Mouse (Mus musculus) midbrain, embryonic 13.5 days (tissue): ENCODE results near the gene Tbrg1. TPM values are rescaled to one million over a fixed set of nuclear protein-coding genes. Genes with fewer than 3 reads are reported as not detected.

ENCODE experiments used
- ATAC-seq: fragments of 200-750 bp; cut with Nextera tagmentation; 2 replicates; pipeline ENCODE4 v1.8.0; 2017; ENCODE audit warnings: mild to moderate bottlenecking, moderate TSS enrichment, moderate library complexity
- H3K27ac ChIP-seq: fragments of 300-500 bp; sonication (generic); 2 replicates; pipeline ENCODE4 v1.5.1; 2015; ENCODE audit warnings: inconsistent platforms, mild to moderate bottlenecking, moderate library complexity
- H3K27me3 ChIP-seq: fragments of 300-500 bp; sonication (generic); 2 replicates; pipeline ENCODE4 v1.6.1; 2015; ENCODE audit warnings: mild to moderate bottlenecking, inconsistent platforms
- H3K36me3 ChIP-seq: fragments of 300-500 bp; sonication (generic); 2 replicates; pipeline ENCODE4 v1.6.1; 2015; ENCODE audit warnings: mild to moderate bottlenecking, inconsistent platforms
- H3K4me1 ChIP-seq: fragments of 300-500 bp; sonication (generic); replicated peaks from 2 replicates; pipeline ENCODE4 v1.6.1; 2015; ENCODE audit warnings: inconsistent platforms
- H3K4me2 ChIP-seq: fragments of 300-500 bp; sonication (generic); replicated peaks from 2 replicates; pipeline ENCODE4 v1.6.1; 2015; ENCODE audit warnings: moderate library complexity, mild to moderate bottlenecking, inconsistent platforms
- H3K4me3 ChIP-seq: fragments of 300-500 bp; sonication (generic); replicated peaks from 2 replicates; pipeline ENCODE4 v1.5.1; 2015; ENCODE audit warnings: mild to moderate bottlenecking, inconsistent platforms
- H3K9ac ChIP-seq: fragments of 300-500 bp; sonication (generic); replicated peaks from 2 replicates; pipeline ENCODE4 v1.6.1; 2015; ENCODE audit warnings: mild to moderate bottlenecking, inconsistent platforms
- H3K9me3 ChIP-seq: fragments of 300-500 bp; sonication (generic); 2 replicates; pipeline ENCODE4 v1.6.1; 2016; ENCODE audit warnings: mild to moderate bottlenecking, inconsistent platforms
- WGBS: fragments of 180-500 bp; shearing (Covaris S2); methylation state at CpG from one replicate; pipeline ENCODE4 v1.1.7; 2015; 5-methylcytosine and 5-hydroxymethylcytosine counted together
- polyA plus RNA-seq: library from polyadenylated mRNA; unstranded; fragments of >200 nt; fragmentation: Nextera tagmentation; extraction: Ambion mirVana; gene quantifications from 2 replicates; pipeline ENCODE4 v1.2.1, GENCODE M21; 2015

The Tbrg1 gene
- polyA plus RNA-seq, 1 experiment from 2014 or later, result 85.8 TPM

- H3K4me3 ChIP-seq, result no peak overlapping the region
- no peak overlapping the region for H3K27ac ChIP-seq
- H3K4me1 ChIP-seq, result peaks cover 14% of the 10 kb centered on the region
- WGBS, result 89% methylated on average over 6 of the region's 6 CpGs
- H3K27me3 ChIP-seq, result peaks cover 3% of the 10 kb centered on the region; the same call in 1 of the 2 replicates
- no peak for ATAC-seq
- no peaks in the 10 kb centered on the region for H3K9me3 ChIP-seq
- H3K9ac ChIP-seq, result no peak overlapping the region
- H3K36me3 ChIP-seq, result peaks cover 1% of the 10 kb centered on the region
- no peak overlapping the region for H3K4me2 ChIP-seq
These were observed 2.3 kb upstream of the Tbrg1 start for GRCm38 (mm10) chr9:37659413-37659812.

DNA sequence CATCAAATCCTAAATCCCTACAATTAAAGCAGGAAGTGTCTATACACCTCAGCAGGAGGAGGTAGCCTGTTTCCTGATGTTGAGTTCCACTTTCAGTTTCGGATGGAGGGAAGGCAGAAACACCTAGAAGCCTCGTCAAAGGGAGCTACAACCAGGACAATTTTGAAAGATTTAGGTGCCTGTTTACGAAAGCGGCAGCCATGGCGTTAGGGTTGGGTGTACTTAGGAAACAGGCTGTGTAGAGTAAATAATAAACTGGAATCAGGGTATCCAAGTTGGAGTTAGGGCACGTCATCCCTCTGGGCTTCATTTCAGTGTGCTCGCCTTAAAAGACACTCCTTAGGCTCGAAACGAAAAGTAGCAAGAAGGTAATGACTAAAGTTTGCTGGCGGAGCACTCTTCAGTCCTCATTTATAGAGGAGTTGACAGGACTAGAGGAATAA is 652 bp downstream of the Tbrg1 start:
- WGBS, result 4% methylated on average over 10 of the region's 10 CpGs
- Histone ChIP-seq H3K9me3 (no peaks in the 10 kb centered on the region), H3K4me2 (peak overlapping the region; percentile 68), H3K9ac (peak overlapping the region; percentile 67), H3K4me3 (peak overlapping the region; percentile 67), H3K27ac (no peak overlapping the region), H3K27me3 (peaks cover 3% of the 10 kb centered on the region; the same call in 1 of the 2 replicates), H3K4me1 (peaks cover 14% of the 10 kb centered on the region), H3K36me3 (peaks cover 27% of the 10 kb centered on the region)
- no peak; the same call in none of the 2 replicates for ATAC-seq

DNA sequence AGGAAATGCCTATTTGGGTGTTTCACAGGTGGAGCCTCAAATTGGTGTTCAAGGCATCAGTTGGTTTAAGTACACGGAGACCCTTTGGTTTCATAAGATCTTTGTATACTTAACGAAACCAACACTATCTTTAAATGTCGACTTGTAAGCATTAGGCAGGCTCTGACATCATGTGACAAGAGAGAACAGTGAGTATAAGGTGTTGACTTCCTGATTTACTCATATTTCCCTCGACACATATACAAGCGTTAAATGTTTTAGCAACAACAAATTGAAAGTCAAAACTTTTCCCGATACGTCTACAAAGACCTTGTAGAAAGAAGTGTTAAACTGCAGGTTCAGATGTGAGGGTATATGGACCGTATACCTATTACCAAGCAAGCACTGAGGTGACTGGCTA is 1.2 kb downstream of the Tbrg1 start:
- Histone ChIP-seq H3K9me3 (no peaks in the 10 kb centered on the region), H3K9ac (peak overlapping the region; percentile 67), H3K4me1 (peaks cover 14% of the 10 kb centered on the region), H3K4me2 (peak overlapping the region; percentile 68), H3K27me3 (no peaks in the 10 kb centered on the region), H3K36me3 (peaks cover 32% of the 10 kb centered on the region), H3K27ac (no peak overlapping the region), H3K4me3 (peak overlapping the region; percentile 67)
- 70% methylated on average over 8 of the region's 8 CpGs for WGBS
- no peak for ATAC-seq

DNA sequence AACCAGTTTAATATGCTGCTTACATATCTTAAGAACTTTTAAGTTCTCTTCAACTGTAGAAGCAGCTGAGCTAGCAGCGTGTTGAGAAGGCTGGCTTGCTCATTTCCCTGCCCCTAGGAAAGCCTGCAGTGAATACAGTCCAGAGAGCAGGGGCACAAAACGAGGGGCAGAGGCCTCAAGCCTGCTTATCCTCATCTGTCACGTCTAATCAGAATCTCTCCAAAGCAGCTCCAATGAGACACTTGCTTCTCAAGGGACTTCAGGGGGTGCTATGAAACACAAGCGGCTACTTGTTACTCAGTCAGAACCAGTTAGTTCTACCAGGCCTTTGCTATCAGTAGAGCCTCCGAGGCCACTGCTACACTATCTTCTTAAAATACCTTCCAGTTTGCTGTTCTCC is 3.3 kb downstream of the Tbrg1 start:
- Histone ChIP-seq H3K36me3 (peaks cover 52% of the 10 kb centered on the region), H3K9me3 (no peaks in the 10 kb centered on the region), H3K4me3 (no peak overlapping the region), H3K27me3 (no peaks in the 10 kb centered on the region), H3K27ac (no peak overlapping the region), H3K4me2 (no peak overlapping the region), H3K4me1 (peaks cover 14% of the 10 kb centered on the region), H3K9ac (no peak overlapping the region)
- no peak for ATAC-seq
- WGBS, result 84% methylated on average over 5 of the region's 5 CpGs

DNA sequence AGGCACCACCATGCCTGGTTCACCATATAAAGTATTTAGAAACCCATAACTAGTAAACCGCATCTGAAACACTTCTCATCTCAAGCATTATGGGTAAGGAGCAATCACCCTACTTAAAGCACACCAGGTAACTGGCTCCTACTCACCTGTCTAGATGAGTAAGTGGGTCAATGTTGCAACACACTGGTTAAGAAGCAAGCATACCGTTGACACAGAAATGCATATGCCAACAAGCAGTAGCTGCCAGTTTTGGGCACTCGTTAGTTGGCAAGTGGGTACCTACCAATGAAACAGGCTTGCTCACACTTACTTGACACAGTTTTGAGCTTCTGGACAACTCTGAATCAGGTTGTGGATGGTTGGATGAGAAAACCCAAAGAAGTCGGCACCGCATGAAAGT is 6.5 kb downstream of the Tbrg1 start:
- ATAC-seq, result no peak
- Histone ChIP-seq H3K27ac (no peak overlapping the region), H3K9me3 (no peaks in the 10 kb centered on the region), H3K27me3 (no peaks in the 10 kb centered on the region), H3K4me1 (0 out of 2 replicates have a peak, but pooled peaks cover 2% of the 10 kb centered on the region), H3K4me3 (no peak overlapping the region), H3K4me2 (no peak overlapping the region), H3K9ac (no peak overlapping the region), H3K36me3 (peaks cover 65% of the 10 kb centered on the region)
- WGBS, result 96% methylated on average over 5 of the region's 5 CpGs

DNA sequence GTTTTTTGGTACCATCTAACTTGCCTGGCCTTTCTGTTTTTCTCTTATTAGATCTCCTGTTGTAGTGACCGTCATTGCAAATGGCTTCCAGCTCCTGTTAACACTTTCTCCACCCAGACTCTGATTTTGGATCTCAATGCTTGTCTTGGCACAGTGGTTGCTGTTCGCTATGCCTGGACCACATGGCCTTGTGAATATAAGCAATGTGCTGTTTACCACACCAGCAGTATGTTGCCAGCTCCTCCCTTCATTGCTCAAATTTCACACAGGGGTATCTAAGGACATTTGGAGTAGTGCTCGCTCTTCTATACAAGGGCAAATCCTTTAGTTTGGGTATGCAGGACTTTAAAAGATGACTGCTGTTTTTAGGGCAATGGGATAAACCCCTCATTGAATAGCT is 10.9 kb downstream of the Tbrg1 start:
- Histone ChIP-seq H3K4me3 (no peak overlapping the region), H3K4me2 (no peak overlapping the region), H3K9me3 (no peaks in the 10 kb centered on the region), H3K27ac (no peak overlapping the region), H3K27me3 (no peaks in the 10 kb centered on the region), H3K9ac (no peak overlapping the region), H3K36me3 (peaks cover 35% of the 10 kb centered on the region), H3K4me1 (no peaks in the 10 kb centered on the region)
- WGBS, result 88% methylated on average over 3 of the region's 3 CpGs
- no peak for ATAC-seq

- Histone ChIP-seq H3K36me3 (no peaks in the 10 kb centered on the region), H3K9me3 (no peaks in the 10 kb centered on the region), H3K9ac (no peak overlapping the region), H3K27me3 (no peaks in the 10 kb centered on the region), H3K27ac (no peak overlapping the region), H3K4me3 (no peak overlapping the region), H3K4me1 (no peaks in the 10 kb centered on the region), H3K4me2 (no peak overlapping the region)
- WGBS, result 86% methylated on average over 3 of the region's 3 CpGs
- no peak for ATAC-seq
These were observed 18.4 kb downstream of the Tbrg1 start for GRCm38 (mm10) chr9:37638721-37639120.

DNA sequence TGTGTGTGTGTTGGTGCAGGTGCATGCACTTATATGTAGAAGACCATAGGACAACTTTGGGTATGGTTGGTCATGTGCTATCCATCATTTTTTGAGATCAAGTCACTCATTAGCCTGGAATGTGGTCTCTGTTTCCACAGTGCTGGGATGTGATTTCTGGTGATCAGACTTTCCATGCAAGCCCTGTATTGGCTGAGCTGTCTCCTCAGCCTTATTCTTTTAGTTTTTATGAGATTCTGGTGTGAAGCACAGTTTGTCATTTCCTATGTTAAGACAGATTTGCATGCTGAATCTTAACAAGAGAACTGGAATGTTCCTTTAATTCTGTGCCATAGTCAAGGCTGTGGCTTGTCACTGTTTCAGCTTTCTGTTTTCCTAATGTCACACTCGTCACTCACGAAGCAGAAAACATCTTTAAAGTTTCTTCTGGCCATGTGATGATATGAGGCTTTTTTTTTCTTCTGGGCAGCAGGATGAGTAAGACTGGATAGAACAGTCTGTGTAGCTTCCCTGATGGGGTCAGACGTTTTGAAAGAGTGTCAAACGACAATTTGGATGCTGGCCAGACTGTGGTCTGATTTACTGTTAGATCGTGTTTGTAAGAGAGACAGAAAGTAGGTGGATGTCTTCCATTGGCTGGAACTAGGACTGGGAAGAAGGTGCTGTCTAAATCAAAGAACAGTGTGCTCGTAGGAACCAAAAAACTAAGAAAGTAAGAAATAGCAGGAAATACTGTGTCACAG is 20.1 kb downstream of the Tbrg1 start:
- no peaks in the 10 kb centered on the region for H3K9me3 ChIP-seq
- no peaks in the 10 kb centered on the region for H3K36me3 ChIP-seq
- H3K27ac ChIP-seq, result no peak overlapping the region
- no peak overlapping the region for H3K4me2 ChIP-seq
- H3K9ac ChIP-seq, result no peak overlapping the region
- H3K27me3 ChIP-seq, result no peaks in the 10 kb centered on the region
- no peak for ATAC-seq
- H3K4me3 ChIP-seq, result no peak overlapping the region
- 68% methylated on average over 6 of the region's 6 CpGs for WGBS
- H3K4me1 ChIP-seq, result no peaks in the 10 kb centered on the region

- Histone ChIP-seq H3K9ac (no peak overlapping the region), H3K27ac (no peak overlapping the region), H3K4me2 (no peak overlapping the region), H3K27me3 (no peaks in the 10 kb centered on the region), H3K4me1 (no peaks in the 10 kb centered on the region), H3K4me3 (no peak overlapping the region), H3K36me3 (no peaks in the 10 kb centered on the region), H3K9me3 (no peaks in the 10 kb centered on the region)
- 18% methylated on average over 7 of the region's 7 CpGs for WGBS
- ATAC-seq, result peak; percentile 60; the same call in 1 of the 2 replicates
These were observed 20.8 kb downstream of the Tbrg1 start for GRCm38 (mm10) chr9:37636335-37636734.

DNA sequence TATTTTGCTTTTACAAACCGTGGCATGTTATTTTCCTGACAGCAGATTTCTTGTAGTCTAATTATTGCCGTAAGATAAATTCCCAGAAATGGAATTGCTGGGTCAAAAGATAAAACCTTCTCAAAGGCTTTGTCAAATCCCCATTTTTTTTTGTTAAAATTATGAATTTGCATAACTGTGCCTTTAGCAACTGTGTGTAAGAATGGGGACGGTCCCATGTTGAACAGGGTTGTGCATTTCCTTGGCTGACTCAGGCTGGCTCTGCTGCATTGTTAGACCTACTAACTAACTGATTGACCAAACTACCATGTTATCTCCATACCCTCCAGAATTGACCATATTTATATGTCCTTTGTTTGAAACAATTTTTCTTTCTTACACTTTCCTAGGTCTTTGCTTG is 22.8 kb downstream of the Tbrg1 start:
- Histone ChIP-seq H3K4me2 (no peak overlapping the region), H3K36me3 (no peaks in the 10 kb centered on the region), H3K9me3 (no peaks in the 10 kb centered on the region), H3K9ac (no peak overlapping the region), H3K27me3 (no peaks in the 10 kb centered on the region), H3K27ac (no peak overlapping the region), H3K4me1 (no peaks in the 10 kb centered on the region), H3K4me3 (no peak overlapping the region)
- ATAC-seq, result no peak
- WGBS, result 89% methylated on average over 3 of the region's 3 CpGs

DNA sequence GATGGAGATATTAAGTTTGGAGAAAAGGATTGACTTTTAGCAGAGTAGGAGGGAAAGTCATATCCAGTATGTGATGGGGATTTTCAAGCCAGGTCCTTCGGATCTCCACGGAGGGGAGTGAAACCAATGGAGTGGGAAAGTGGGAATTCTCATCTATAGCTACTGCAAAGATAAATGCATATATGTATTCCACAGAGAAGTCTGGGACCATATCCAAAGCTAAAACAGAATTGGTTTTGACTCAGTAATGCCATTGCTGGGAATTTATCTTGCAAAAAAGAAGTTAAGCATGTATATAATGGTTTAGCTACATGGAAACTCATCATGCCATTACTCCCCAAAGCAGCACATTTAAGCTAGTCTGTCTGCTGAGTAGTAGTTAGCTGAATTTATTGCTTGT is 24.8 kb downstream of the Tbrg1 start:
- WGBS, result 80% methylated on average over 2 of the region's 2 CpGs
- Histone ChIP-seq H3K36me3 (no peaks in the 10 kb centered on the region), H3K4me1 (peaks cover 2% of the 10 kb centered on the region; the same call in 1 of the 2 replicates), H3K9me3 (no peaks in the 10 kb centered on the region), H3K4me2 (no peak overlapping the region), H3K4me3 (no peak overlapping the region), H3K27me3 (no peaks in the 10 kb centered on the region), H3K27ac (no peak overlapping the region), H3K9ac (no peak overlapping the region)
- no peak for ATAC-seq

- H3K4me2 ChIP-seq, result no peak overlapping the region
- H3K9ac ChIP-seq, result no peak overlapping the region
- H3K27ac ChIP-seq, result no peak overlapping the region
- H3K27me3 ChIP-seq, result no peaks in the 10 kb centered on the region
- H3K4me1 ChIP-seq, result peaks cover 21% of the 10 kb centered on the region
- no peaks in the 10 kb centered on the region for H3K9me3 ChIP-seq
- 96% methylated on average over 2 of the region's 2 CpGs for WGBS
- no peak for ATAC-seq
- H3K36me3 ChIP-seq, result no peaks in the 10 kb centered on the region
- H3K4me3 ChIP-seq, result no peak overlapping the region
These were observed 27.2 kb downstream of the Tbrg1 start for GRCm38 (mm10) chr9:37629941-37630340.

DNA sequence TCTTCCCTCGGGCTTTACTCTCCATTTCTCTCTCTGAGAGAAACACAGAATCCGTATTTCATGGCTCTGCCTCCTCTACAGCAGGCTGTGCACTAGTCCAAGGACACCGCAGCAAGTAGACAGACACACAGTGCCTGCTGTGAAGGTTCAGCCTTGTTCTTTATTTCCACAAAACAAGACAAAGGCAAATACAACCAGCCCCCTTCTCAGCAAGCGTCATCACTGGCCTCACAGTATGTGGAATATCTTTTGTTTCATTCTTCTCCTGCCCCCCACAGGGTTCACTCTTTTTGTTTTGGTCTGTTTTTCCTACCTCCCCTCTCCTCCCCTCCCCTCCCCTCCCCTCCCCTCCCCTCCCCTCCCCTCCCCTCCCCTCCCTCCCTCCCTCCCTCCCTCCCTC is 28.5 kb downstream of the Tbrg1 start:
- Histone ChIP-seq H3K4me3 (no peak overlapping the region), H3K27me3 (no peaks in the 10 kb centered on the region), H3K9ac (no peak overlapping the region), H3K27ac (no peak overlapping the region), H3K36me3 (no peaks in the 10 kb centered on the region), H3K4me2 (no peak overlapping the region), H3K9me3 (no peaks in the 10 kb centered on the region), H3K4me1 (peaks cover 33% of the 10 kb centered on the region)
- ATAC-seq, result no peak
- 41% methylated on average over 4 of the region's 4 CpGs for whole genome bisulfite sequencing
